Mouse (Mus musculus): ENCODE results near the gene Calhm2.
"Not testable (repeated sequence)": the region's sequence is repeated elsewhere in the genome, so short reads cannot be mapped to it uniquely, and the experiment has no call there.

Calhm2 gene

DNA sequence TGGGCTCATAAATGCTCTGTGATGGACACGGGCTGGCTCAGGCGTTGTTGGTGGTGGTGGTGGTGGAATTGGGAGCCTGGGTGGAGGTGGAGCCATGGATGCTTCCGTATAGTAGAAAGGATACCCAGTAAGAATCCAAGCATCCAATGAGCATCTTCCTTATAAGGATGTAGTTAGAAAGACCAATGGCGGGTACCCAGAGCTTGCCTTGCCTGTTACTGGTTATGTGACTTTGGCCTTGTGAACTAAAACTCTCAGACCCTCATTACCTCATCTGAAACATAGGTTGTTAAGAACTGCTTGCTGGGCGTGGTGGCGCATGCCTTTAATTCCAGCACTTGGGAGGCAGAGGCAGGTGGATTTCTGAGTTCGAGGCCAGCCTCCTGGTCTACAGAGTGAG, 15.7 kb upstream of the Calhm2 start:
- in situ Hi-C loops (cut with MboI; ENCODE audit: unreplicated experiment in 2 of 2) = no loop called here

DNA sequence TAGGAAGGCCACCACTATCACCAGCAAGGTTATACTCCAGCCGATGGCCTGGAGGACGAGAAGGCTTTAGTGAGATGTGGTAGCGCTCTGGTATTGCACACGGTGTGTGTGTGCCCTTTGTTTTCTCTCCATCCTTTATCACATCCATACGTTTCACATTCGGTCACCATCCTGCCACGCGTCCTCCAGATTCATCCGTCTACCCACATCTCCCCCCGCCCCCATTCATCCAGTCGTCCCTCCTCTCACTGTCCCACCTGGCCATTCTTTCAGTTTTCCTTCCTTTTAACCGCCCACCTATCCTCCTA, 13.9 kb upstream of the Calhm2 start:
- in situ Hi-C loops (cut with MboI; ENCODE audit: unreplicated experiment in 2 of 2) = no loop called here

DNA sequence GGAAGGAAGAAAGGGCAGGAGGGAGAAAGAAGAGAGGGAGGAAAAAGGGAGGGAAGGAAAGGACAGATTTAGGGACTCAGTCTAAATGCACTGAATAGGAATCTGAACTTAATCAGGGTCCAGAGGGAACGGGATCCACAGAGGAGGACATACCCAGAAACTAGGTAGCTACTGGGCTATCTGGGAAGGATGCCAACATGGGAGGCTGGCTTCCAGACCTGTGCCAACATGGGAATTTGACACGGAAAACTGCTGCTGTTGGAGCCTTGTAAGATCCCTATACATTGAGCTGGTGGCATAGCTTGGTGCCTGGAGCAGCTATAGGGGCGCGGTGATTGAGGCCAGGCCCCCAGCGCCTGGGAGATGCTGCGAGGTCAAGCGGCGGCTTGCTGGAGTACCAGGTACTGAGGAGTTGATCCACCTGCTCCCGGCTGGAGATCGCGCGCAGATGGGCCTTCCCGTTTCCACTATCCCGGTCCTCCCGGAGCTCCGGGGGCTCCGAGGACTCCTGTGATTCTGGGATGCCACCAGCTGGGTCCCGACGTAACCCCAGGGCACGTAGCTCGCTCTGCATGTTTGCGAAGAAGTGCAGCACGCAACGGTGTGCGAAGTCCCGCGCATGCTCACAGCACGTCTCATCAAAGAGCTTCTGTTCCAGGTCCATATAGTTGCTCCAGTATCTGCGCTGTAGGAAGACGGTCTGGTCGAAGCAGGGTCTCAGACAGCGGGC, 13.4 kb upstream of the Calhm2 start:
- in situ Hi-C loops (cut with MboI; ENCODE audit: unreplicated experiment in 2 of 2) = no loop called here

DNA sequence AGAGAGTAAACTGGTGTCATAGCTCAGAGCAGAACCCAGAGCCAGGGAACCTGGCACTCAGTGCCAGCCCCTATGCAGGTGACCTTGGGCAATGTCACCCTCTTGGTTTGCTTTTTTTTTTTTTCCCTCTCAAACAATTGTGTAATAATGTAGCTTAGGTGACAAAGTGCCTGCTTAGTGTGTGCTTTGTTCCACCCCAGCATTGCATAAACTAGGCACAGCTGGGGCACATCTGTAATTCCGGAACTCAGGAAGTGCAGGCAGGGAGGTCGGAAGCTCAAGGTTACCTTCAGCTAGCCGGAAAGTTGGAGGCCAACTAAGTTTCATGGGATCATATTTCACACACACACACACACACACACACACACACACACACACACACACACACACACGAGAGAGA, 11.8 kb upstream of the Calhm2 start:
- in situ Hi-C loops (cut with MboI; ENCODE audit: unreplicated experiment in 2 of 2) = no loop called here

DNA sequence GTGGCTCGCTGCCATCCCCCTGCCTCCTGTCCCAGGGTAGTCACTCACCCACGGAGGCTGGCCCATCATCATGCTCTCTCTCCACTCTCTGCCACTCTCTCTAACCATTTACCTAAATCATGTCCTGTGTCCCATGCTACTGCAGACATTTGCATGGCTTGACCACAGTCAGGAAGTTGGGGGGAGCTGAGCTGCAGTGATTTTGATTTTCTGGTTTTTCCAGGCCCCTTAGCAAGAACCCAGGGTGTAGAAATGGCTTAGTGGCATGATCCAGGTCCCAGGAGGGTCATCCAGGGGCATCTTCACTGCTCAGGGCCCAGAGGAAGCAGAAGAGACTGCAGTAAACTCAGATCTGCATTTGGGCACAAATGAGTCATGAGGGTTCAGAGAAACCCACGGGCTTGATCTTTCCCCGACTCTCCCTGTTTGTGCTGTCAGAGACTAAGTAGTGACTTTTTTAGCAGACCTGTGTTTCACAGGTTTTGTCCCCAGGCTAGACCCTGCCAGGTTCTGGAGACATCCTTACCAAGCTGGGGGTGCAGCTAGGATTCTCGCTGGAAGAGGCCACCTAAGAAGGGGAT, 10.3 kb upstream of the Calhm2 start:
- in situ Hi-C loops (cut with MboI; ENCODE audit: unreplicated experiment in 2 of 2) = no loop called here

DNA sequence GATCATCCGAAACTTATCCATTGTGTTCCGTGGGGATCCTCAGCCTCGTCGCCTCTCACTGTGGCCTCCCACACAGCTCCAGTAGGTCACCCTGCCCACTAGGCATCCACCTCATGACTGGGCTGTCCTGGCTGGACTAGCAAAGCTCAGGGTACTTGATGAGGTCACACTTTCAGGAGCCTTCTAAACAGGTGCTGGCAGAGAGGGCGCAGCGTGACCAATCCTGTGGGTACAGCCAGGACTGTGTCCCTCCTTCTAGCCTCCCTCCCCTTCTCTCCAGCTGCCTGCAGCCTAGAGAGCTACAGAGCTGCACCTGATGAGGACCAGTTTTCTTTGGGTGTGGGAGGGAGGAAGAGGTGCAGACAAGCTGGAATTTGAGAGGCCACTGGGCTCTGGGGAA, 6.1 kb upstream of the Calhm2 start, which contains the start of gene Calhm1:
Gene Calhm1, minus strand, starts transcription at position 101 of the 400 bp plus-strand sequence.
- in situ Hi-C loops (cut with MboI; ENCODE audit: unreplicated experiment in 2 of 2) = no loop called here

DNA sequence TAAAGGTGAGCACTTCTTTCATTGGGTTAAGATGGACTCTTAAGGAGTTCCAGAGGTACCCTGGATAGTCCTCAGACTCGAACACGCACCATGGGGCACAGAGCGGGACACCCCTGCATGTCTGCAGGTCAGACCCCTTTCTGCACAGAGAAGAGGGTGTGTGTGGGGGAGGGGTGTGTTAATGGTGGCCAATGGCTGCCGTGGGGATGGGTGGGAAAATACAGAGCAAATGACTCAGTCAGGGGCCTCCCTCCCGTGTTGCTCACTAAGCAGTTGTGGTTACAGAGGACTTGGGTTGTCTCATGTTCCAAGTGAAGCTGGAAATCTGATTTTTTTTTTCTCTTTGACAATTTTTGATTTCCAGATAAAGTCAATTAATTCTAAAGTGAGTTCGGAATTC, 4.3 kb upstream of the Calhm2 start:
- in situ Hi-C loops (cut with MboI; ENCODE audit: unreplicated experiment in 2 of 2) = no loop called here

DNA sequence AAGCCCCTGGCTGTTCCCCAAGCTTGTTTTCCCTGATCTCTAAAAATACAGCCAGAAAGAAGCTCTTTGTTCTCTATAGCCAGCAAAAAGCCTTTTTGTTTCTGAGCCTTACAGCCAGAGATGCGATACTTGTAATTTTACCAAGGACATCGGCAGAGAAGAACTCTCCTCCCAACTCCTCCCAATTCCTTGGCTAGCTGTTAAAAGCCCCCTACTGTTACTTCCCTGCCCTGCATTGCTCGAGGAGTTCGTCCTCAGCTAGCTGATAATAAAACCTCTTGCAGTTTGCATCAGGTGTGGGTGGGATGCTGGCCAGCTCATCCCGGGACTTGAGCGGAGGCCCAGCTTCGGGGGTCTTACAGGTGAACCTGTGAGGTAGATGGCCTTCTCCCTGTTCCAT, 1.5 kb upstream of the Calhm2 start:
- in situ Hi-C loops (cut with MboI; ENCODE audit: unreplicated experiment in 2 of 2) = not testable (repeated sequence)

DNA sequence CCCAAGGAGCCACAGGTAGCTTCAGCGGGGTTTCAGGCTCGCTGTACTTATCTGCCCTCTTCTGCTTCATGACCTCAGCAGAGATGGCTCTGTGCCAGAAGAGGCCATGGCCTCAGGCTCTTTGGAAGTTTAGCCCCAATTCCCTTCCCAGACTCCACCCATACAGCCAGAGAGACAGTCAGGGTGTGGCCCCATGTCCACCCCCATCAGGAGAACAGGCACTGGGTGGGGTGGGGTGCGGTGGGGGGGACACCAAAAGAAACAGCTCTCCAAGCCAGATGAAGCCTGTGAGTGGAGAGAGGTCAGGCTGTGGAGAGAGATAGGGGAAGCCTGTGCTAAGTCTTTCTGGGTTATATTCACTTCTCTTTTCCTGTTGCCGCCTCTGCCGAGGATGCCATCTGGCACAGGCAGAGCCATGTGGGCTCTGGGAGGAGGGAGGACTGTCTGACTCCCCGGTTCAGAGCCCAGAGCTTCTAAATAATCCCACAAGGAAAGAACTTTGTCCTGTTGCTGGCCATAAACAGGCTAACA, 978 bp downstream of the Calhm2 start:
- in situ Hi-C loops (cut with MboI; ENCODE audit: unreplicated experiment in 2 of 2) = no loop called here

DNA sequence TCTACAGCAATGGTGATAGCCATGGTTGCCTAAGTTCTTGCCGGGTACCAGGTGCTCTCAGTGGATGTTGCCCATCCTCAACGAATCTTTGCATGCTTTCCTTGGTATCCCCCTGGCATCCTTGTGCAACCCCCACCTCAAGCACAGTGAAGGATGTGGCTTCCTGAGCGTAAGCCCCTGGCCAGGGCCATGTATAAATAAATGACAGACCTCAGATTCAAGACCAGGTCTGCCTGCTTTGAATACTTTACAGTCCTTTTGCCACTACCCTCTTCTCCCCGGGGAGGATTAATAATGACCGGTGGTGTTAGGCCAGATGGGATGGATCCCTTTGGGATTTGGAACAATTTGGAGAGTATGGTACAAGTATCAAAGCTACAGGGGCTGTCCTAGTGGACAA, 1.9 kb downstream of the Calhm2 start:
- in situ Hi-C loops (cut with MboI; ENCODE audit: unreplicated experiment in 2 of 2) = no loop called here

DNA sequence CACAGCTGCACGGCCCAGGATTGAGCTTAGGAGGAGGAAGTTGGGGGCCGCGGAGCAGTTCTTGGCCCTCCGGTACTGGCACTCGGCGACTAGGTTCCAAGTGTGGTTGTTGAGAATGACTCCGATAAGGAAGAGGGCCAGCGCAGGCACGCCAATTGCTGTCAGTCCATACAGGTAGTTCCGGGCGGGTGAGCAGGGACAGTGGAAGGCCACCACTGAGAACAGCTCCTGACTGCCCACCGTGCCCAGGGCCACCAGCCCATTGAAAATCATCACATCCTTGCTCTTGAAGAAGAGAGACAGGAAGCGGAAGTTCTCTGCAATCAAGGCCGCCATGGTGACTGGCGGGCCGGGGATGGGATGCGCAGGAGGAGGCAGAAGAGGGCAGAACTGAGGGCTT, 2.5 kb downstream of the Calhm2 start:
- in situ Hi-C loops (cut with MboI; ENCODE audit: unreplicated experiment in 2 of 2) = no loop called here

DNA sequence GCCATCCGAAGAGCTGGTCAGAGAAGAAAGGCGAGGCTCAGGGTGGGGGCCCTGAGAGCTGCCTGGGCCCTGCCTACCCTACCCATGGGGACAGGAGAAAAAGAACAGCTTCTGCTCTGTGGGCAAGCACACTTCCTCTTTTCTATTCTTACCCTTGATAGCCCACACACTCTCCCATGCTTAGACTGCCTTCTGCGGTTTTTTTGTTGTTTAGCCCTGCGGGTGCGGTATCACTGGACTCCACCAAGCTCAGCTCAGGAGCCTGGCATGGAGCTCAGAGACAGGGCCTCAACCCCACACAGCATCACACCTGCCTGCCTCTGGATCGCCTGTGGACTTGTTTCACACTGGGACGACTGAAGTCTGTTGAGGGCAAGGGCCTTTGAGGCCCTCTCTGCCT, 4.9 kb downstream of the Calhm2 start:
- in situ Hi-C loops (cut with MboI; ENCODE audit: unreplicated experiment in 2 of 2) = no loop called here

DNA sequence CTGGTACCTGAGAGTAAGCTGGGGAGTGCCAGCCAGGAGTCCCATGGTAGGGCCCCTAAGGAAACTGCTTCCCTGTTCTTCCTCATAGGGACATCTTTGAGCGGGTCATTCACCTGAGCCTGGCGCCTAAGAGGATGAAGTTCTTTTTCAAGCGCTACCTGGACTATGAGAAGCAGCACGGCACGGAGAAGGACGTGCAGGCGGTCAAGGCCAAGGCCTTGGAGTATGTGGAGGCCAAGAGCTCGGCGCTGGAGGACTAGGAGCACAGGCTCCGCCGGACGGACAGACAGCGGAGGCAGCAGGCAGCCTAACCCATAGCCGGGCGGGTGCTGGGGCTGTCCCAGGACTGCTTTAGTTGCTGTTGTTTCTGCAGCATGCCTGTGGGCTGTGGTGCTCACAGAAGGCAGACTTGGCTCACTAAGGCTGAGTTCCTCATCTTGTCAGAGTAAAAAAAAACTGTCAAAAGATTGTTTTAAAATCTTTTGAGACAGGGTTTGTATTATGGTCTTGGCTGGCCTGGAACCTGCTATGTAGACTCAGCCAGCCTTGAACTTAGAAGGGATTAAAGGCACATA, 7.5 kb downstream of the Calhm2 start:
- in situ Hi-C loops (cut with MboI; ENCODE audit: unreplicated experiment in 2 of 2) = no loop called here

DNA sequence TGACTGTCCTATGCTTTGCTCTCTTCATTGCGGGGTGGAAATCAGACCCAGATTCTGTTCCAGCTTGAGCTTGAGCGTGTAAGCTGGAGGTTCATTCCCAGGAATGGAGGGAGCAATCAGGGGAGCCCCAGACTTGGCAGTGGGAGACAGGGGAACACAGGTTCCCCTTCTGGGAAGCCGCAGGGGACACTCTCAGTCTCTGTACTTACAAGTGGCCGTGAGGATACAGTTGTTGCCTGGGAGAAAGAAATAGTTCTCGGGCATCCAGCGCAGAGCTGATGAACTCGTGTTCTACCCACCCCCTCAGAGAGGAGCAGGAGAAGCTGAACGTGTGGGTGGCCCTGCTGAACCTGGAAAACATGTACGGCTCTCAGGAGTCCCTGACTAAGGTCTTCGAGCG, 9.3 kb downstream of the Calhm2 start:
- in situ Hi-C loops (cut with MboI; ENCODE audit: unreplicated experiment in 2 of 2) = no loop called here

DNA sequence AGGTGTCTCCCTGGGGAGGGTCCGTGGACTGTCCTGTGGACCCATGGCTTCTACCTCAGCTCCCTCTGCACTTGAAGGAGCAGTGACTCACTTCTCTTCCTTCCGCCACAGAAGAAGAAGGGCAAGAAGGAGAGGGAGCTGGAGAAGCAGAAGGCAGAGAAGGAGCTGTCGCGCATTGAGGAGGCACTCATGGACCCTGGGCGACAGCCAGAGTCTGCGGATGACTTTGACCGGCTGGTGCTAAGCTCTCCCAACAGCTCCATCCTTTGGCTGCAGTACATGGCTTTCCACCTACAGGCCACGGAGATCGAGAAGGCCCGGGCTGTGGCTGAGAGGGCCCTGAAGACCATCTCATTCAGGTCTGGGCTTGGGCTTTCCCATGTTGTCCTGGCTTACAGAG, 9.9 kb downstream of the Calhm2 start:
- in situ Hi-C loops (cut with MboI; ENCODE audit: unreplicated experiment in 2 of 2) = no loop called here

DNA sequence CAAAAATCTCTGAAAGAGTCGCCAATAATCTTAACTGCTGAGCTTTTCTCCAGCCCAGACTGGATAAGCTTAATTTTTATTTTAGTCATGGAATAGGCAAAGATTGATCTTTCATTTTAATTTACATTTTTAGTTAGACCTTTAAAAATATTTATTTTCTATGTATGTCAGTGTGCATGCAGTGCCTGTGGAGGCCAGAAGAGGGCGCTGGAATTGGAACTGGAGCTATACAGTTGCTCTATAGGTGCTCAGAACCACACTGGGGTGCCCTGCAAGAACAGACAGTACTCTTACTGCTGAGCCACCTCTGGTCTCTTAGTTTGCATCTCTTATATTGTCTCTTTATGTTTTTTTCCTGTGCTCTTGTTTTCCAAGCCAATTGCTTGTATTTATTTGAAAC, 15.3 kb downstream of the Calhm2 start:
- in situ Hi-C loops (cut with MboI; ENCODE audit: unreplicated experiment in 2 of 2) = loop anchor here (5.0 kb wide), 1 partner anchor 44 kb away; no protein-coding TSS in a partner anchor

DNA sequence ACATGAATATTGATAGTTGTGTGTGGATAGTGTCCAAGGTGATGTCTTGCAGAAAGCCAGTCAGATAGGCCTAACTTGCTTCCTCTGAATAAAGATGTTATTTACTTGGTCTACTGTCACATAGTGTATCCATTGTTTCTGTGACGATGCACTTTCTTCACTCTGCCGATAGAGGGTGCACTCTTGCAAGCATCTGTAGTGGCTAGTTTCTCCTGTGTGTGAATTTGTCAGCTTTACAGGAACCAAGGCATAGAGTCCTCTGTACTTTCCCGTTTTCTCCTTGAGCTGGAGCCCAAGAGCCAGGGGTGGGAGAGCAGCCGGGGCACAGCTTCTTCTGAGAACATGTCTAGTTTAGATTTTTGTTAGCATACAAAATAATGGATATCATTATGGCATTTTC, 17.0 kb downstream of the Calhm2 start:
- in situ Hi-C loops (cut with MboI; ENCODE audit: unreplicated experiment in 2 of 2) = loop anchor here (5.0 kb wide), 1 partner anchor 46 kb away; no protein-coding TSS in a partner anchor

DNA sequence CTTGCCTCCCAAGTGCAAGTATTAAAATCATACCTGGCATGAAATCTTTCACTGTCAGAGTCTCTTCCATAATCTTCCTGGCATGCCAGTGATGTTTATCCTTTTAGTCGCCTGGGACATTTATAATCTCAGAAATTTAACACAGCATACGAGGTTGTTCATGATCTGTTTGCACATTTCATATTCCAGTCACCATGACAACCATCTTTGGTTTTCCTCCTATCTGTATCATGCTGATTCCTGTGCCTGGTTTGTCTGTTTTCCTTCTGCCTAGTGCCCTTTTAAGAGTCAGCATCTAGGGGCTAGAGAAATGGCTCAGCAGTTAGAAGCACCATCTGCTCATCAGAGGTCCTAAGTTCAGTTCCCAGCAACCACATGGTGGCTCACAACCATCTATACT, 19.5 kb downstream of the Calhm2 start:
- in situ Hi-C loops (cut with MboI; ENCODE audit: unreplicated experiment in 2 of 2) = no loop called here

DNA sequence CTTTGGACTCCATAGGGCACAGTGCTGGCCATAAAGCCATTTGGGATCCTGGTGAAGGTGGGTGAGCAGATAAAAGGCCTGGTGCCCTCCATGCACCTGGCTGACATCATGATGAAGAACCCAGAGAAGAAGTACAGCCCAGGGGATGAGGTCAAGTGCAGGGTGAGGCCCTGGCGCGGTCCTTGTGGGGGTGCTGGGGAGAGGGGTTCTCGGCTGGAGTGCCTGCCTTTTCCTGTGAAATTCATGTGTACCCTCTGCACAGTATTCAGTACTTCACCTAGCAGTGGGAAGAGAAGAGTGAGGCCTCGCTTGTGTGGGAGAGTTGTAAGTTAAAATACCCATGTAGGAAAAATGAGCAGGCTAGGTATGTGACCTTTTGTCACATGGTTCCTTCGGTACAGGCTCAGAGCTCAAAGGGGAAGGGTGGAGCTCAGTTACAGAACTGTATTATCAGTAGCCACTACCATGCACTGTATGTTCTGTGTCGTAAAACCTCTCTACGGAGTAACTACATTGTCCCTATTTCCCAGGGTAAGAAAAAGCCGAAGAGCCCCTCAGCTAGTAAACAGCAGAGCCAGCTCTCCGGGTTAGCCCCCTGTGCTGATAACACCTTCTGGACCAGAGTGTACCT, 33.3 kb downstream of the Calhm2 start:
- in situ Hi-C loops (cut with MboI; ENCODE audit: unreplicated experiment in 2 of 2) = no loop called here

DNA sequence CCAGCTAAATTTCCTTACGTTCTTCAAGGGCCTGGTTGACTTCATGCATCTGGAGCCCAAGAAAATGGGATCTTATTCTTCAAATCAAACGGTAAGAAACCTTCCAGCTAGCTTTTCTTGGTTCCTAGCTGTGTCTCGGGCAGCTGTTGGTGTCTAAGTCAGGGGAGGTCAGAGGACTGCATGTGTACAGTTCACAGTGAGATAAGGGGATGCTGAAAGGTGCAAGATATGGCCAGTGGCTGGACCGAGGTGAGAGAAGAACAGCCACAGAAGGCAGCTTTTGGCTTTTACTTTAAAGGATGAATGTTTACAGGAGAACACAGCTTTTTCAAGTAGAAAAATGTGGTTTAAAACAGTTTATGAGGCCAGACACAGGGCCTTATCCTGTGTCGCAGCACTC, 37.0 kb downstream of the Calhm2 start:
- in situ Hi-C loops (cut with MboI; ENCODE audit: unreplicated experiment in 2 of 2) = no loop called here

DNA sequence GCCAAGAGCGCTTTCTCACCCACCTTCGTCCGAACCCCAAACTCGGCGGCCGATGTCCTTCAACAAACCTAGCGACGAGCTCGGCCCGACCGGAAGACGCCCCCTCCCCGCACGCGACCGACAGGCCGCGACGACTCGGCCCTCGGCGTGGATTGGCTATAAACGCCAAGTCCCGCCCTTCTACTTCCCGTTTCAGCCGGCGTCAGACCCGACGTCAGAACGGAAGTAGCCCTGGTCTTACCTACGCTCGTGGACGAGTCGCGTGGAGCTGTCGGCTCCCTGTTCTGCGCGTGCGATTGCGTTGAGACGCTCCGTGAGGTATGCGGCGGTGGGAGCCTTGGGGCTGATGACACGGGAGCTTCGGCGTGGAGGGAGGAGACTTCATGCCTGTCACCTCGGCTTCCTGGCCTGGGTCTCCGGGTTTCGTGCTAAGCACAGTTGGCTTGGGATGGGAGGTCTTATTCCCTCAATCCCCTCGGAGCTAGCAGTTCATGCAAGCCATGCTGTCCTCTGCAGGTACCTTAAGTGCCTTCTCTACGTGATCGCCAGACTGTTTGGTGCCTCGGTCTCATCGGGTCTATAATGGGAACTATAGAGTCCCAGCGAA, 47.4 kb downstream of the Calhm2 start, which contains the start of the genes Usmg5 and Pdcd11:
Gene Usmg5, minus strand, starts transcription at position 98 of the 607 bp plus-strand sequence.
Gene Pdcd11, plus strand, starts transcription at position 219 of the 607 bp plus-strand sequence.
- in situ Hi-C loops (cut with MboI; ENCODE audit: unreplicated experiment in 2 of 2) = no loop called here

Data from v-Abl transformed pro-B cells (cell line).